Mouse (Mus musculus): ENCODE measurements around the gene Rnf216.

DNA sequence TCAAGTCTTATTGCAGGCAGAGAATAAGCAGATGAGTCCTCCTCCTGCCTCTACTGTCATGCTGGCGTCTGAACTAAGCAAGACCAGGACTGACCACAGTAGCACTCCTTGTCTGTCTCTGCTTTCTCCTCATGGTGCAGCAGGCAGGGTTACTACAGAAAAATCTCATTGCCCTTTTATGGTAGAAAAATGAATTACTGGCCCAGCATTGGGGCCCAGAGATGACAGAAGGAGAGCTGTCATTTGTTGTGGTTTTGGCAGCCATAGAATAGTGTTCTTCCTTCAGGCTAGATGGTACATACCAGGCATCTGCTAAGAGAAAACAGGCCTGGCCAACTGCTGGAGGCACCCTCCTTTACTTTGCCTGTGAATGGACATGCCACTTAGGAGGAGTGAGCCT is 55.0 kb downstream of the Rnf216 start:
- TF ChIP-seq CTCF (IDR thresholded peaks at IDR 0.05; ENCODE audit: control insufficient read depth, insufficient read depth, insufficient replicate concordance, low read depth, low read length) (no peak), POLR2A (IDR thresholded peaks at IDR 0.05; ENCODE audit: control insufficient read depth, low read depth, low read length) (no peak)
